In the genomic region with DNA sequence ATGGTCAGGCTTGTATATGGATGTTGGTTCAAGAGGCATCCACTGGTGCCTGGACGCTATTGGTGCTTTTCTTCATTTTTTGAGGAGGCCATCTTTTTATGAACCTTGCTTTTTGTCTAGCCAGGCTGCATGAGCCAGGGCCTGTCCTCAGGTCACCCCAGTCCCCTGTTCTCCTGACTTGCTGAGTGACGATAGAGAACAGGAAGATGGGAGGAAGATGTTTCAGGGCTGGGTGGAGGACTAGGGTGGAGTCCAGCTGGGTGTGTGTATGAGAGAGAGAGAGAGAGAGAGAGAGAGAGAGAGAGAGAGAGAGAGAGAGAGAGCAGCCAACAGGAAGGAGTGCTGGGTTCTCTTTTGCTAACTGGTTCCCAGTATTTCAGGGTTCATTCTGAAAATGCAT, we compare ENCODE assay signal across 15 mouse cellular contexts.
A peak's percentile ranks its signal among the peaks of the same experiment; 100 is the strongest.
DNase-seq lines count a peak whose midpoint lies in the region; ATAC-seq lines count a peak whose summit lies in the region.
"Had no signal": no experiment of that assay in that cellular context is flagged by ENCODE, and none has a peak within 500 bp of the region (broad histone marks: within the 10 kb centered on the region; RNA-seq: fewer than 3 reads in every experiment).

No protein-coding gene starts in this region.

- no peak overlapping the region for H3K9ac ChIP-seq in heart, embryonic 12.5 days
- H3K9ac ChIP-seq in lung, embryonic 15.5 days: no peak overlapping the region
- H3K9ac ChIP-seq in forebrain, embryonic 14.5 days (ENCODE audit: low read length): no peak overlapping the region
- H3K9ac ChIP-seq: hindbrain, embryonic 12.5 days had no signal

- 69% methylated on average over 2 of the region's 2 CpGs for WGBS in heart, embryonic 12.5 days
- WGBS in lung, embryonic 15.5 days: 63% methylated on average over 2 of the region's 2 CpGs
- 87% methylated on average over 2 of the region's 2 CpGs for WGBS in forebrain, embryonic 14.5 days

- H3K4me3 ChIP-seq in heart, embryonic 12.5 days: no peak overlapping the region
- no peak overlapping the region for H3K4me3 ChIP-seq in lung, embryonic 15.5 days
- no peak overlapping the region for H3K4me3 ChIP-seq in forebrain, embryonic 14.5 days (ENCODE audit: low read depth, low read length)
- H3K4me3 ChIP-seq: embryonic facial prominence, embryonic 13.5 days; hindbrain, embryonic 12.5 days had no signal

- no peaks in the 10 kb centered on the region for H3K36me3 ChIP-seq in heart, embryonic 12.5 days
- H3K36me3 ChIP-seq in lung, embryonic 15.5 days: no peaks in the 10 kb centered on the region
- no peaks in the 10 kb centered on the region for H3K36me3 ChIP-seq in forebrain, embryonic 14.5 days (ENCODE audit: control insufficient read depth, insufficient read depth, low read length)
- H3K36me3 ChIP-seq: embryonic facial prominence, embryonic 13.5 days; hindbrain, embryonic 12.5 days had no signal

- intact Hi-C loops in heart, postnatal 10 days (cut with DNase I): no loop called here

- H3K4me2 ChIP-seq in heart, embryonic 12.5 days: no peak overlapping the region
- no peak overlapping the region for H3K4me2 ChIP-seq in lung, embryonic 15.5 days
- no peak overlapping the region for H3K4me2 ChIP-seq in forebrain, embryonic 14.5 days (ENCODE audit: low read length)
- H3K4me2 ChIP-seq: embryonic facial prominence, embryonic 13.5 days; hindbrain, embryonic 12.5 days had no signal

- no peaks in the 10 kb centered on the region for H3K27me3 ChIP-seq in heart, embryonic 12.5 days (replicated peaks)
- H3K27me3 ChIP-seq in lung, embryonic 15.5 days: no peaks in the 10 kb centered on the region
- H3K27me3 ChIP-seq in forebrain, embryonic 14.5 days (replicated peaks; ENCODE audit: control insufficient read depth, insufficient read depth, low read length): no peaks in the 10 kb centered on the region
- H3K27me3 ChIP-seq: embryonic facial prominence, embryonic 13.5 days; hindbrain, embryonic 12.5 days had no signal

- DNase-seq in heart, adult 18-20 months: peak; percentile 40 to 50
- no peak for DNase-seq in lung, adult 18-20 months
- peak; percentile 49 to 52 for DNase-seq in heart, postnatal 10 days
- peak; percentile 75 for DNase-seq in skeletal muscle tissue, adult 2 months (ENCODE audit: low read depth, low spot score)
- DNase-seq in frontal cortex, postnatal 25 days (ENCODE audit: low spot score in 2 of 2): no peak
- no peak for DNase-seq in forebrain, embryonic 14.5 days (ENCODE audit: low spot score)
- DNase-seq: cerebellum, adult 9-11 months; liver; spleen, adult 18-20 months; thymus, postnatal 14 days had no signal

- no peaks in the 10 kb centered on the region for H3K9me3 ChIP-seq in heart, embryonic 12.5 days (replicated peaks)
- no peaks in the 10 kb centered on the region for H3K9me3 ChIP-seq in lung, embryonic 15.5 days
- no peaks in the 10 kb centered on the region for H3K9me3 ChIP-seq in forebrain, embryonic 14.5 days (replicated peaks; ENCODE audit: control insufficient read depth, low read length)
- H3K9me3 ChIP-seq: embryonic facial prominence, embryonic 13.5 days; hindbrain, embryonic 12.5 days had no signal

- peaks cover 61% of the 10 kb centered on the region for H3K4me1 ChIP-seq in heart, embryonic 12.5 days (replicated peaks)
- peaks cover 32% of the 10 kb centered on the region for H3K4me1 ChIP-seq in lung, embryonic 15.5 days
- H3K4me1 ChIP-seq in forebrain, embryonic 14.5 days (ENCODE audit: control insufficient read depth, insufficient read depth, low read length): no peaks in the 10 kb centered on the region

- no peak for ATAC-seq in heart, embryonic 12.5 days (ENCODE audit: insufficient number of reproducible peaks, low FRiP score)
- ATAC-seq in lung, embryonic 15.5 days (ENCODE audit: borderline replicate concordance, extremely low read depth, low FRiP score, low TSS enrichment): no peak
- no peak for ATAC-seq in forebrain, embryonic 14.5 days
- ATAC-seq: forebrain, embryonic 16.5 days had no signal

- H3K27ac ChIP-seq in heart, embryonic 12.5 days (ENCODE audit: poor library complexity, severe bottlenecking): no peak overlapping the region
- peak overlapping the region; percentile 74 for H3K27ac ChIP-seq in lung, embryonic 15.5 days
- no peak overlapping the region for H3K27ac ChIP-seq in forebrain, embryonic 14.5 days (ENCODE audit: low read depth, low read length)
- H3K27ac ChIP-seq: embryonic facial prominence, embryonic 13.5 days; hindbrain, embryonic 12.5 days had no signal

Comparison
In these comparisons a context has a peak if more than half of its experiments do, and no peak if none do; other contexts are left out.
1. DNase-seq: peak in heart, adult 18-20 months (2 of 2), heart, postnatal 10 days (2 of 2) and skeletal muscle tissue, adult 2 months (single experiment); none in lung, adult 18-20 months (0 of 2), frontal cortex, postnatal 25 days (0 of 2) and forebrain, embryonic 14.5 days (single experiment).